Mouse (Mus musculus) right cerebral cortex, postnatal 14 days (tissue): ENCODE results near the gene Bsn.

ENCODE experiments used
- DNase-seq: peaks from one replicate; pipeline ENCODE4 v3.0.0; 2022

Gene Bsn

DNA sequence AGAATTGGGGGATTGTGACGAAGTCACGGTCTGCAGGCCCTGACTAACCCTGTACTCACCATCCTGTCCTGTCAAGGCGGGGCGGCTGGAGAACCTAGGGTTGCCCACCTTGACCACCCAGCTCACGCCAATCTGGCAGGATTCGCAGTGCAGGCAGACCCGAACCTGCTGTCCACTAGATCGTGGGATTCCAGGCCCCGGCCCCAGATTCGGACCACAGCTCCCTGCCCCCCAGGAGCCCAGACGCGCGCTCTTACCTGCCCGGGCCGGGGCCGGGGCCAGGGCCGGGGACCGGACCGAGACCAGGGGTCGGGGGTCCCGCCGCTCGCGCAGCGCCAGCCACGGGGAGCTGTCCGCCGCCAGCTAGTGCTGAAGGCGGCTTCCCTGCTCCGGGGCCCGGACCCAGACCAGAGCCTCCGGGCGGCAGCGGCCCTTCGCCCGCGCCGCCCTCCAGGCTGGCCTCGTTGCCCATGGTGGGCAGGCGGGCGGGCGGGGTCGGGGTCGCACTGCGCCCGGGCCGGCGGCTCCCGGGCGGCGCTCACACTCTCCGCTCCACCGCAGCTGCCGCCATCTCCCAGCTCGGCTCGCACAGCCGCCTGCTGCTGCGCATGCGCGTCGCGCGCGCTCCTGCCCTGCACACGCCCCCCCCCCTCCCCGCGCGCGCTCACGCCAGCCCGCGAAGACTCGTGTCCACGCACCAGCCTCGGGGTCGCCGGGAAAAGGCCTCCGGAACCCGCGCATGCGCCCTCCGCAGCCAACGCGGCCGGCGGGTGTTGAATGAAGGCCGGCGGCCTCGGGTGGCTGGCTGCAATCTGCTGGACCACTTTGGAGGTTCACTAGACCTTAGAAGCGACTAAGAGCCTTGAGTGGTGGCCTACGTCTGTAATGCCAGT, at the start of gene Bsn:
Gene Bsn (minus strand): TSS at position 598 of the 893 bp plus-strand sequence.
- DNase-seq, result peak; percentile 90

DNA sequence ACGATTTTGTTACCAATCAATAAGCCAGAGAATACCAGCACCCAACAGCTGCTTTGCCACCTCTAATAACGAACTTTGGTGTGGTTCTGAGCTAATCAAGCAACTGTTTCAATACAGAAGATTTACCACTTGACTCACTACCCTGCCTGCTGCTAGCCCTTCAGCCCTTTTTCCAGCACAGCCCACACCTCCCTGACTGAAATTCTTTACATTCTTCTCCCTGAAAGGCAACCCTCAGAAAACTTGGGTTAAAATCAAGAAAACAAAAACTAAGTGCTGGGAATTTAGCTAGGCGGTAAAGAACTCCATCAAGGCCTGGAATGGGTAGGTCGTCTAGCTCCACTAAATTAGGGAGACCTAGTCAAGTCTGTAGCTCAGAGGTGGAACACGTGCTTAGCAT, 49.8 kb upstream of the Bsn start:
- DNase-seq, result no peak

DNA sequence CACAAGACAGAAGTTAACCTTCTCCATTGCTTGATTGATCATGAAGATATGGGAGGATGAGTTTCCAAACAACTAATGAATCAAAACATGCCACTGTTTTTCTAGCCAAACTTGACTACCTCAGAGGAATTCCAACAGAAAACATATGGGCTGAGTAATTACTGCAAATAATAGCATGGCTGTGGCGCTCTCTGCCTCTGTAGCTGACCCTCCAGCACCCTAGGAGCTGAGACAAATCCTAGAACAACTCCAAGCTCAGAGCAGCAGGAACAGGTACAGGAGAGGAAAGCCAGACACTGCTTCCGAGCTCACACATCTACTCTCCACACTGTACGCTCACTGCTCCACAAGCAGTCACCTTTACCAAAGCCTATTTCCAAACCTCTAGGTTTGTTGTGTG, 48.6 kb upstream of the Bsn start:
- no peak for DNase-seq

DNA sequence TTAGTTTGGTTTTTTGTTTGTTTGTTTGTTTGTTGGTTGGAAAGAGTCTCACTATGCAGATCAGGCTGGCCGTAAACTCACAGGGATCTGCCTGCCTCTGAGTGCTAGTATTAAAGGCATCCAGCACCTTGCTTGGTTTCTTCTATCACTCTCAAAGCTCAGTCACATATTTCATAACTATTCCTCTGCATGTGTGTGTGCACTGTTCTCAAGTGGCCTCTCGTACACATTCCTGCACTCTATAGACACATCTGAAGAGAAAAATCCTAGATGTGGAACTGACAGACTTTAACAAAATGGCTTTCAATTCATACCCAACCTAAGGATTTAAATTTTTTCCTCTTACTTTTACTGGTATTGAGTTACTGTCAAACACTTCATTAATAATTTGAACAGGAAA, 48.2 kb upstream of the Bsn start:
- DNase-seq, result no peak

DNA sequence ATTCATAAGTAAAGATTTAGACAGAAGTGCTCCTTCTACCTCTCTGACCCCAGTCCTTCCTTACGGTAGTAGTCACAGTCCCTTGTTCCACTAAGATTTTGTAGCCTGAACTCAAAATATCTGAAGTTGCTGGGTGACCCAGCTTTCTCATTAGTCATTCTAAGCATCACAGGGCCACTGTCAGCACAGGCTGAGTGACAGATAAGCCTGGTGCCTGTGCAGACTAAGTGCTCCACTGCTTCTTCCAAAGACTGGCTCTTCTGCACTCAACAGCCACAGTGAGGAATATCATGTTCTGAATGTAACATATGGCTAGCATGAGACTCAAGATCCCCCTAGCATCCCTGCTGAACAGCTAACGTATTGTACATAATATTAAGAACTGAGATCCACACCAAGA, 44.5 kb upstream of the Bsn start:
- no peak for DNase-seq

DNA sequence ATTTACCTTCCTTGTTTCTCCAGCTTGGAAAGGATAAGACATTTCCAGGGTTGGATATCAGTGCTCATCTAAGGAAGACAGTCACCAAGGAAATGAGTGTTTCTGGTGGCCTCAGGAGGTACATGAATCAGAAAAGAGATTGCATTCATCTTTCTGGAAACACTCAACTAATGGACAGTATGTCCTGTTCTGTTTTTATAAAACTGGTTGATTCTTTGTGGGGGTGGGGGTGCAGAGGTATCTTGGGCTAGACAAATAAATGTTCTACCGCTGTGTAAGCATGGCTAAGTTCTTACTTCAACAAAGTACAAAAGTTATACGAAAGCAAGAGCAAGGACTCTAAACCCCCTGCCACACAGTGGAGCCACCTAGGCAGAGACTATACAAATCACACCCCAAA, 42.7 kb upstream of the Bsn start:
- DNase-seq, result no peak

DNA sequence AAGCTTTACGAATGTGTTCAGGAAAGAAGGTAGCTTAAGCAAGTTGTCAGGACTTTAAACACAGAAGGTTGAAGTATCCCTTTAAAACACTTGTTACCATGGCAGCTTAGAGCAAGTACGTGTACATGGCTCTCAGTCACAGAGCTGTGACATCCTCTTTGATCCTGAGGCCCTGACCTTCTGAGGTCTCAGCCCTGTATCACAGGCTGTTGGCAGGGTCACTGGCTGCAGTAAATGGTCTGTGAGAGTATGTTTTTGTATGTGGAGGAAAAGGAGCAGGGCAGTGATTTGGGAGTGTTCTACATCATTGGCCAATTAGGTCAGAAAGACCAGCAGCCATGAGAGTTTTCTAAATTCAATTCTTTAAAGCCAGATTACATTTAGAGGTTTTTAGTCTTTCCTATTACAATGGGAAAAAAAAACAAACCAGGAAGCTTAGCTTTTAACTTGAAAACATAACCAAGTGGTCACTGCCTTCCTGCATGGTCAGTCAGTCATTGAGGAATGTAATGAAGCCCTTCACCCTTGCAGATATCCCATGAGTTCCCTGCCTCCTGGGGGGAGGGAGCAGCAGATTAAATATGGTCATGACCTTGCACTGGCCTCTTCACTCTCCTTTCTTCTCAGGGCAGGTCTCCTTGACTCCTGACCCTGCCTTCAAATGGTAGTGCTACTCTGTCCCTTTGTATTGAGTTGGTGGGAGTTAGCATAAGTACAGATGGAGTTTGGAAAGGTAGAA, 37.9 kb upstream of the Bsn start:
- DNase-seq, result no peak

DNA sequence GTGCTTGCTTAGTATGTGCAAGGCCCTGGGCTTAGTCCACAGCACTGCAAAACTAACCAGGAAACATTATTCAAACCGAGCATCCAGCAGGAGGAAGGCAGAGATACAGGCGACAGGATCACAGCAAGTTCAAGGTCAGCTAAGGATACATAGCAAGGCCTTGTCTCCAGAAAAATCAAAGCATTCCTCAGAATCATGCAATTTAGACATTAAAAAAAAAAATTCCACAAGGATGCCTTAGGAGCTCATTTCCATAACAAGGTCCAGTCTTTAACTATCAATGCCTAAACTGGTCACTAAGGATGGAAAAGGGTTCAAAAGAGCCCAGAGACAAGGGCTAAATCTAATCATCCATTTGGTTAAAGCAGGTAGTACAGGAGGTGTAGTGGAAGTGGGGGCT, 35.0 kb upstream of the Bsn start:
- no peak for DNase-seq

DNA sequence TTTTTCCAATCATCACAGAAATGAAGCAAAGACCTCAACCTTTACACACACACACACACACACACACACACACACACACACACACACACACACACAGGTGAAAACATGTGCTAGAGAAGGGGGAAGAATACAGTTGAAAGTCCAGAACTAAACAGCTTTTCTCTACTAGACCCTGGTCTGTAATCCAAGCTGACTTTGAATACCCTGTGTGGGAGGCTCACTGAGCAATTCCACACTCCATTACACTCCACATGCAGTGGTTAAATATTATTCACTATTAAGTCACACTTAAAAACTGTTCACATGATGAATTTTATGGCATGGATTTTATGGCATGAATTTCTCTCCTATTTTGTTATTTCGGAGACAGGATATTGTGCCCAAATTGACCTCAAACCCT, 33.4 kb upstream of the Bsn start:
- DNase-seq, result no peak

DNA sequence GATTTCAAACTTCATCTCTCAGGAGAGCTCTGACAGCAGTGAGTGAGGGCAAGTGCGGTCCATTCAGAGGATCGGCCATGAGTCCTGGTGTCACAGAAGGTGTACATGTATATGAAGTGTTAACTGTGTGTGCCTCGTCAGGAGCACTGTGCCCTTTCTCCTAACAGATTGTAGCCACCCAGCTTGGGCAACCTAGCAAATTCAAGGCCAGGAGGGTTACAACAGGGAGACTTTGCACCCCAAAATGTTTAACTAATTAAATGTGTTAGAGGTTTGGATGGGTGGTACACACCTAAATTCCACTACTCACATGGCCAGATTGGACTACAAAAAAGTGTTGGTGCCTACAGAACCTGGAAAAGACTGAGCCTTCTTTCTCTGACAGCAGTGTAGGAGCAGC, 31.4 kb upstream of the Bsn start:
- no peak for DNase-seq

DNA sequence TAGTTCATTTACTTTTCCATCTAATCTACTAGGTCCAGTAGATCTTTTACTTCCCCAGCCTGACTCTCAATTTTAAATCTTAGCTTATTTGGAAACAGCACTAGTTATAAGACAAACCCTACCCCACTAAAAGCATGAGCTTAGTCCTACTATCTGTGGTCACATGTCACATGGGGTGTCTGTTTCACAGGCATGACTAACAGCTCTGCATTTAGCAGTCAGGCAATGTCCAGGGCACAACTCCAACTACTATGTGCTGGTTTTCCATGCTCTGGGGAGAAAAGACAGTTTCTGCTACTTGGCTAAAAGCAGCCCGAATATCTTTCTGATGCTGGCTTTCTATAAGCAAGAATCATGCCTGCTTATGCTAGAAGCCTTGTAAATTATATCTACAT, 30.2 kb upstream of the Bsn start:
- DNase-seq, result no peak

DNA sequence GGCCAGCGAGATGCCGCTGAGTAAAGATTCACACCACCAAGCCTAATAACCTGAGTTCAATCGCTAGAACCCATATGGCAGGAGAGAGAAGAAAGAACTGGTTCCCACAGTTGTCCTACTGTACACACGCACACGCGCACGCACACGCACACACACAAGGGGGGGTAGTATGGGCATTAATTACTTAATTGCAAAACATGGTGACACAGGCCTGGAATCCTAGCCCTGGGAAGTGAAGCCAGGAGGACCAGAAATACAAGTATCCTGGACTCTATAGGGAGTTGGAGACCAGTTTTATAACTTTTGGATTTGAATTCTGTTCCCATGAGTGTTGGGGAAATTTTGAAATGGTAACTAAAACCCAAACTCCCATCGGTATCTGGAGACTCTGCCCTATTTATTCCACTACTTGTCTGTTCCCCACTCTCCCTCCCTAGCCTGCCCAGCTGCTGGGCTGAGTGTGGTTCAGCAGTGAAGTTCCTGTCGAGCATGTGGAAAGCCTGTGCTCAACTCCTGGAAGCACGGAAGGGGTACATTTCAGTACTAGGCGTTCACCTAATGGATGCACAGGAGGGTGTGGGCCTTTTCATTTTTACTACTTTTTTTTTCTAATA, 29.7 kb upstream of the Bsn start:
- no peak for DNase-seq

DNA sequence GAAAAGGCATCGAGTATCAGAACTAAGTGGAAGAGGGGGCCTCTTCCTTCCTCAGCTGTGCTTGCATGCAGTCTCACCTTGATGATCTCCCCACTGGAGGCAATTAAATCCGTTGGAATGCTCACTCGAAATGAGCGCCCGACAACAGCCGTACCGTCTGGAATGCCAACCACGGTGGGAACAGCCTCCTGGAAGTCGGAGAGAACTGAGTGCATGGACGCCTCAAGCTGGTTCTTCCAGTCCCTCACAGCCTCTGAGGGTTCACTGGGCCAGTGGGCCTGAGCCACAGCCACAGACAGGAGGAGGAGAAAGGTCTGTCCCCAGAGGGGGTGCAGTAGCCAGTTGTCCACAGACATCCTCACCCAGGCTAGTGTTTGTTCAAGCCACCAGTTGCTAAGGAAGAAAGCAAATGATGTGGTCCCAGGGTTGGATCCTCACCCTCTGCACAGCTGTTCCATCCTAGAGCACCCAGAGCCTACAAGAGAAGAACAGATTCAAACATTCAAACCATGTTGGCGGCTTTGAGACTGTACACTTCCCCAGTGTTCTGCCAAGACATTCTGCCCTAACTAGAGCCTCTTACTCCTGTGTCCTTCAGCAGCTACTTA, 27.9 kb upstream of the Bsn start:
- no peak for DNase-seq

DNA sequence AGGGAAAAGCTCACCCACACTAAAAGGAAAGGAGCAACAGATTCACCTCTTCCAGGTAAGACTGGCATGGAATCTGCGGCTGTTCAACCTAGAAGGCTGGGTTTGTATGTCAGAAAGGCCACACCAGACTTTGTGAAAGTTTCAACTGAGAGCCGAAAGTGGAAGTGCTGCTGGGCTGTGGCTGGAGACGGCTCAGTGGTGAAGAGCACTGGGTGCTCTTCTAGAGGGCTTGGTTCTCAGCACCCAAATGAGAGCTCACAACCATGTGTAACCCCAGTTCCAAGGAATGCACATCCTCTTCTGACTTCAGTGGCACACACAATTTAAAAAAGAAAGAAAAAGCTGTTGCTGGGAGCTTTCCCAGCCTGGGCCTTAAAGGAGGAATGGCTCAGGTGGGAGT, 27.2 kb upstream of the Bsn start:
- no peak for DNase-seq

DNA sequence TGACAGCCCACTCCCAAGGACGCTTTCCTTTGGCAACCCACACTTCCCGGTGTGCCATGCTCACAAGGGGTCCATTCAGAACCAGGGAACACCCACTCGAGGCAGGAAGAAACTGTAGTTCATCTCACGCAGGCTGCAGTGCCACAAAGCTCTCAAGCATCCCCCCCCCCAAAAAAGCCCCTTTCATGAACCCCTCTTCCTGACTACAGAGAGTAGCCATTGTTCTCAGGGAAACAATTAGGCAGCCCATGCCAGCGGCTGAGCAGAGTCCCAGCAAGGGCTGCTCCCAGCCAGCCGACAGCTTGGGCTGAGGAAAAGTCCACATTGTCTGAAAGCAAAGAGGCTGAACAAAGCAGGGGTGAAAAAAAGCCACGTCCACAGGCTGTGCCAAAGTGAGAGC, 22.9 kb upstream of the Bsn start:
- no peak for DNase-seq

DNA sequence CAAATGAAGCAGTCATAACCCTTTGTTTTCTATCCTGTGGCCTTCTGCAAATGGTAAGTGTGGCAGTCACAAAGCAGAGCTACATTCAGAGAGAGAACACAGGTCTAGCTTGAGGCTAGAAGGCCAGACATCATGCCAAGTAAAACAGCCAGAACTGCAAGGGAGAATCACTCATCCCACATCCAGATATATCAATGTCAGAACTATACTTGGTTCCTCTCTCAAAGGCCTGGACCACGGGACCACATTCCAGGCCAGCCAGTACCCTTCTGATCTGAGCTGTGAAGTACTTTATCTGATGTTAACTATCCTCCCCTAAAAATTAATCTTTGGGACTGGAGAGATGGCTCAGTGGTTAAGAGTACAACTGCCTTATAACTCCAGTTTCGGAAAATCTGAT, 22.2 kb upstream of the Bsn start:
- no peak for DNase-seq

DNA sequence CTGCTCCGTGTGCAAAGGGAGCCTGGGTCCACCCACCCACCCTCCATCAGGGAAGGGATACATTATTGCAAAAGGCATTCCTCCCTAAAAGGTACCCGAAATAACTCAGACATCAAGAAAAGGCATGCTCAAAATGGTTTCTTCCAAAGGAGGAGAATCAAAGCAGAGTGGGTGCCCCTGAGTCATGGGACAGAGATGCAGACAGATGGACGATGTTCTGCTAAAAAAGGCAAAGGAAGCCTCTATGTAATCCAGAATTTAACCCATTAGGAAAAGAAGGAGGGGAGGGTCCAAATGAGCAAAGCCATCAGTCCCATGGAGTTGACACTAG, 15.4 kb upstream of the Bsn start:
- no peak for DNase-seq

DNA sequence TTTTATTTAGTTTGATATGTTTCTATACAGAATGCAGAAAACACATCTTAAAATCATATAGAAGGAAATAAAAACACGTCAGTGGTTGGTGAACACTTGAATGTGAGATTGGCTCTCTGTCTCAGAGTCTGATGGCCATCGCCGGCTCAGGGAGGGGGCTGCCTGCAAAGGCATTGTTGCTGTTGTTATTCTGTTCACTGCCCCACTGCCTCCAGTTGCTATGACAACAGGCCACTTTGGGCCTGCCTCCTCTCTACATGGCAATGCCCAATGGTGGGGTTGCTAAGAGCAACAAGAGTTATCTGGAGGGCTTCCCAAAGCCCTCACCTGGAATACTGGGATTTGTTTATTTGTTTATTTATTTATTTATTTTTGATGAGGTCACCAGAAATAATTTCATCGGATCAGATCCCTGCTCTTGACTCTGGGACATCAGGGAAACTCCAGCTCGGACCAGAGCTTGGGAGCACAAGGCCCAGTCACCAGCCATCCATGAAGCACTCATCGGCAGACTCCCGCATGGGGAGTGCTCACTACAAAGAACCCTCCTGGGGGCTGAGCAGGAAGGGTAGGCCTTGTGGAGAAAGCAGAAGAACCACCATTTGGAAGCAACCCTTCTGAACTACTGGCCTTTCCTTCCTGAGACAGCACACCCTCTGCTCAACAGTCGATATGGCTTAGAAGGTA, 14.8 kb upstream of the Bsn start:
- DNase-seq, result no peak

DNA sequence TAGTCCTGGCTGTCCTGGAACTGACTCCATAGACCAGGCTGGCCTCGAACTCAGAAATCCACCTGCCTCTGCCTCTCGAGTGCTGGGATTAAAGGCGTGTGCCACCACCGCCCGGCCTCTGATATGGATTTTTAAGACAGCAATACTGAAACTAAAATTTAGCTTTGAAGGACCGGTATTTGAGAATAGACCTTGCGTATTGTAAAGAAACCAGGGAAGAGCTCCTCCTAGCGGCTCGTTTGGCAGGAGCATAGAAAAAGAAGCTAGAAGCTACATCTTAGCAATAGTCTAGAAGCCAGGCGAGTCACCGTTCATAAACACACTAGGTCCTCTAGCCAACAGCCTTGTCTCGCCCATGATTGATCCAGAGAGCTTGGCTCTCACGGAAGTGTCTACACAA, 12.8 kb upstream of the Bsn start:
- peak; percentile 79 for DNase-seq

DNA sequence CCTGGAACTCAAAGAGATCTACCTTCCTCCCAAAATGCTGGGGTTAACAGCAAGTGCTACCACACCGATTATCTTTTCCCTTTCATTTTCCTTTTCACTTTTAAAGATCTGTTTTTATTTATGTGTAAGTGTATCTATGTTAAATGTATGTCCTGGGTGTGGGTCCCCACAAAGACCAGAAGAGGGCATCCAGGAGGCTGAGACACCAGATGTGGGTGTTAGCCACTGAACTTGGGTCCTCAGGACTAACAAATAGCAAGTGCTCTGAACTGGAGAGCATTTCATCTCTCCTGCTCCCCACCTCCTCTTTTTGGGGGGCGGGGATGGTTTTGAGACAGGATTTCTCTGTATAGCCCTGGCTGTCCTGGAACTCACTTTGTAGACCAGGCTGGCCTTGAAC, 12.0 kb upstream of the Bsn start:
- no peak for DNase-seq

DNA sequence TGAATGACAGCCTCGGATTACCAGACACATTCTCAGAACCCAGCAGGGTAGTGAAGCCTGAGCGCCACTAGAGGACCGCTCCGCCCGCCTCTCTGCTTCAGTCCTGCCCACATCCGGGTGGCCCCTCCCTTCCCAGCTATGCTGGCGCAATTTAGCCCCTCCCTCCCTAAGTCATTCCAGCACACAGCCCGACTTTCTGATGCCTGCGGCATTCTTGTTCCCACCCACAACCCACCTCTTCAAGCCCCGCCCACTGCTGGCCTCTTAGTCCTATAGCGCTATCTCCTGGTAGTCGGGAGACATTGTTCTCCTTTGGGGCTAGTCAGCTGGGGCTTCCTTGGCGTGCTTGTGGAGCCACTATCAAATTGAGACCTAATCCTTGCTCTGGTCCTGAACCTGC, 11.0 kb upstream of the Bsn start:
- DNase-seq, result peak; percentile 90

DNA sequence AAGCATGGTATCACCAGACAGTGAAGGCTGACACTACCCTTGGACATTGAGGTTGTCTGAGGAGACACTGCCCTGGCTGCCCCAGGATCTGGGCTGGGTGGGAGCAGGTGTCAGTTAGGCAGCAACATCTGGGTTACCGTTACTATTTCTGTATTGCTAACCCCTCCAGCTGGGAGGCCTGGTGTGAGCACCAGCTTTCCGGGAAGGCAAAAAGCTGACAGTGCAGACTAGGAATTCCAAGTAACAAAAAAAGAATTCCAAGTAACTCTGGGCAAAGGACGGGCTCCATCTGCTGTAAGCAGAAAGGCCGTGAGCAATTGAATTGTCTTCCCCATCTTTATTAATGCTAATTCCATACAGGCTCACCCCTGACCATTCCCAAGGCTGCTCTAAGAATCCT, 8.4 kb upstream of the Bsn start:
- DNase-seq, result no peak
